19 mouse cellular contexts compared by ENCODE assay signal in the genomic region with DNA sequence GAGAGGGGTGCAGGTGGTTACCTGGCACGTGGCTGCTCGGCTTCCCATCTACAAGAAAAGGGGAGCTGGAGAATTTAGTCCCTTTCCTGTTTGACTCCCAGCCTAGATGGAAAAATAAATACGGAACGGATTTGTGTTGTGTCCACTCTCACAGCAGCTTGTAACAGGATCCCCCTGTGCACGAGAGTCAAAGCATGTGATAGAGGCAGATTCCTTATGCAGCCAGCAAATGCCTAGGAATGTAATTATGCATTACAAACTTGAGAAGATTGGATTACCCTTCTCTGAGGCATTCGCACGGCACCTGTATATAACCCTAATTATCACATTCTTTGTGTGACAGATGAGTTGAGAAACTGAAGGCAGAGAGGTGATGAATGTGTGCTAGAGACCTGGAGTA.
DNase-seq lines count a peak whose midpoint lies in the region; ATAC-seq and TF ChIP-seq lines count a peak whose summit lies in the region.
"Had no signal": no experiment of that assay in that cellular context is flagged by ENCODE, and none has a peak within 500 bp of the region (broad histone marks: within the 10 kb centered on the region; RNA-seq: fewer than 3 reads in every experiment).

No protein-coding gene starts in this region.

- no peak for TF ChIP-seq CTCF in lung, embryonic 14.5 days (IDR thresholded peaks at IDR 0.05; ENCODE audit: low read depth)

- no peak for ATAC-seq in hindbrain, embryonic 12.5 days (ENCODE audit: low FRiP score)
- peak; percentile 24; the same call in 1 of the 2 replicates for ATAC-seq in lung, embryonic 14.5 days (ENCODE audit: insufficient read depth)
- no peak; the same call in 1 of the 2 replicates for ATAC-seq in embryonic facial prominence, embryonic 11.5 days (replicated peaks; ENCODE audit: insufficient number of reproducible peaks, low FRiP score, low TSS enrichment, low read depth)
- ATAC-seq: inflammation-experienced regulatory T-cells, adult 6 months; liver, postnatal 0 days had no signal

- H3K36me3 ChIP-seq in hindbrain, embryonic 12.5 days, result no peaks in the 10 kb centered on the region
- no peaks in the 10 kb centered on the region for H3K36me3 ChIP-seq in hindbrain, embryonic 10.5 days
- H3K36me3 ChIP-seq in lung, embryonic 14.5 days (ENCODE audit: insufficient read depth), result no peaks in the 10 kb centered on the region
- H3K36me3 ChIP-seq in embryonic facial prominence, embryonic 11.5 days (replicated peaks; ENCODE audit: control insufficient read depth, insufficient read depth, low read depth, low read length), result no peaks in the 10 kb centered on the region
- H3K36me3 ChIP-seq: forebrain, embryonic 10.5 days had no signal

- no peak for DNase-seq in hindbrain, embryonic 10.5 days (ENCODE audit: low spot score)
- peak; percentile 46 for DNase-seq in lung, embryonic 14.5 days
- no peak for DNase-seq in lung, postnatal 25 days (ENCODE audit: low spot score)
- DNase-seq in NIH3T3 (ENCODE audit: low read depth), result peak; percentile 23
- peak; percentile 60 for DNase-seq in embryonic facial prominence, embryonic 11.5 days (ENCODE audit: low spot score)
- no peak for DNase-seq in spleen, postnatal 14 days (ENCODE audit: low spot score in 2 of 2)
- no peak for DNase-seq in spleen, adult 18-20 months
- DNase-seq: cerebellum, adult 8-10 months; gastrocnemius, postnatal 10 days; heart, adult 18-20 months; heart, postnatal 36 days; kidney, adult 2 months; liver, postnatal 0 days; retina, postnatal 1 day had no signal

- no peaks in the 10 kb centered on the region for H3K27me3 ChIP-seq in hindbrain, embryonic 12.5 days
- H3K27me3 ChIP-seq in hindbrain, embryonic 10.5 days (ENCODE audit: insufficient read depth, poor library complexity, severe bottlenecking), result no peaks in the 10 kb centered on the region
- H3K27me3 ChIP-seq in lung, embryonic 14.5 days (ENCODE audit: insufficient read depth, low read length), result no peaks in the 10 kb centered on the region
- no peaks in the 10 kb centered on the region for H3K27me3 ChIP-seq in embryonic facial prominence, embryonic 11.5 days (ENCODE audit: control insufficient read depth, insufficient read depth, low read length)
- H3K27me3 ChIP-seq: CH12.LX had no signal

- 0 out of 2 replicates have a peak overlapping the region, but pooled peaks have one; percentile 12 for H3K27ac ChIP-seq in hindbrain, embryonic 12.5 days
- H3K27ac ChIP-seq in hindbrain, embryonic 10.5 days, result no peak overlapping the region
- no peak overlapping the region for H3K27ac ChIP-seq in lung, embryonic 14.5 days (ENCODE audit: low read depth)
- no peak overlapping the region for H3K27ac ChIP-seq in embryonic facial prominence, embryonic 11.5 days (replicated peaks; ENCODE audit: low read depth, low read length)
- H3K27ac ChIP-seq: stomach, postnatal 0 days had no signal

- no peak overlapping the region for H3K4me2 ChIP-seq in hindbrain, embryonic 12.5 days (replicated peaks)
- no peak overlapping the region for H3K4me2 ChIP-seq in lung, embryonic 14.5 days
- no peak overlapping the region for H3K4me2 ChIP-seq in embryonic facial prominence, embryonic 11.5 days (ENCODE audit: low read depth, low read length)

- no peaks in the 10 kb centered on the region; the same call in 1 of the 2 replicates for H3K9me3 ChIP-seq in hindbrain, embryonic 12.5 days (replicated peaks)
- peaks cover 3% of the 10 kb centered on the region; the same call in 1 of the 2 replicates for H3K9me3 ChIP-seq in hindbrain, embryonic 10.5 days
- H3K9me3 ChIP-seq in lung, embryonic 14.5 days (ENCODE audit: low read depth, low read length), result no peaks in the 10 kb centered on the region
- no peaks in the 10 kb centered on the region for H3K9me3 ChIP-seq in embryonic facial prominence, embryonic 11.5 days (replicated peaks; ENCODE audit: control insufficient read depth, low read length)

- no peak overlapping the region for H3K4me3 ChIP-seq in hindbrain, embryonic 12.5 days
- H3K4me3 ChIP-seq in hindbrain, embryonic 10.5 days, result no peak overlapping the region
- H3K4me3 ChIP-seq in lung, embryonic 14.5 days (ENCODE audit: low read depth, low read length), result no peak overlapping the region
- no peak overlapping the region for H3K4me3 ChIP-seq in embryonic facial prominence, embryonic 11.5 days (ENCODE audit: low read depth, low read length)
- H3K4me3 ChIP-seq: forebrain, embryonic 10.5 days had no signal

- H3K9ac ChIP-seq in hindbrain, embryonic 12.5 days, result no peak overlapping the region
- no peak overlapping the region for H3K9ac ChIP-seq in lung, embryonic 14.5 days
- no peak overlapping the region for H3K9ac ChIP-seq in embryonic facial prominence, embryonic 11.5 days (replicated peaks; ENCODE audit: low read length)
- H3K9ac ChIP-seq: liver, postnatal 0 days had no signal

- peaks cover 6% of the 10 kb centered on the region; the same call in 1 of the 2 replicates for H3K4me1 ChIP-seq in hindbrain, embryonic 12.5 days
- peaks cover 34% of the 10 kb centered on the region for H3K4me1 ChIP-seq in hindbrain, embryonic 10.5 days (replicated peaks)
- H3K4me1 ChIP-seq in lung, embryonic 14.5 days (ENCODE audit: insufficient read depth), result no peaks in the 10 kb centered on the region
- peaks cover 3% of the 10 kb centered on the region; the same call in 1 of the 2 replicates for H3K4me1 ChIP-seq in embryonic facial prominence, embryonic 11.5 days (ENCODE audit: control insufficient read depth, insufficient read depth, low read length)

- 55% methylated on average over 7 of the region's 7 CpGs for WGBS in hindbrain, embryonic 12.5 days
- WGBS in hindbrain, embryonic 10.5 days, result 63% methylated on average over 7 of the region's 7 CpGs
- WGBS in lung, embryonic 14.5 days, result 13% methylated on average over 7 of the region's 7 CpGs
- 20% methylated on average over 7 of the region's 7 CpGs for WGBS in embryonic facial prominence, embryonic 11.5 days

Comparison
In these comparisons a context has a peak if more than half of its experiments do, and no peak if none do; other contexts are left out.
1. DNase-seq: peak in lung, embryonic 14.5 days (single experiment), NIH3T3 (single experiment) and embryonic facial prominence, embryonic 11.5 days (single experiment); none in hindbrain, embryonic 10.5 days (single experiment), lung, postnatal 25 days (single experiment), spleen, postnatal 14 days (0 of 2) and spleen, adult 18-20 months (0 of 2).